Mouse (Mus musculus): ENCODE results near the gene Klk13.
"Not testable (repeated sequence)": the region's sequence is repeated elsewhere in the genome, so short reads cannot be mapped to it uniquely, and the experiment has no call there.

Klk13 gene

GRCm38 (mm10) chr7:43712267-43712666 lies at the start of gene Klk13:
TSS of gene Klk13 (plus strand) at chr7:43712567.
- DNase-seq (ENCODE audit: low spot score) = no peak

DNA sequence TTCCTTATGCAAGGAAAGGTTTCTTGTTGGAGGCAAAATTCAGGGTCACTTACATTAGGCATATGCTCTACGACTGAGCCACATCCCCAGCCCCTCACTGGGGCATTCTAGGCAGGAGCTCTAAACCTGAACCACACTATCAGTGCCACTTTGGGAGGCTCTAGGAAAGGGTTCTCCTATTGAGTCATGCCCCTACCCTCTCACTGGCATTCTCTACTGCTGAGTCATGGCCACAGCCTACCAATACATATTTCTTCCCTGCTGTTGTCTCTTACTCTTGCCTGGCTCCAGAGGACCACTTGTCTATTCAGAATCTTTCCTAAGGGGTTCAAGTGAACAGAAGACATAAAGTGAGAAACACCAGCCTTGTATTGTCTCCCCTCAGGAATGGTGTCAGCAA lies 49.6 kb upstream of the Klk13 start:
- DNase-seq (ENCODE audit: low spot score) = no peak

- not testable (repeated sequence) for DNase-seq (ENCODE audit: low spot score)
These were observed 45.1 kb upstream of the Klk13 start for GRCm38 (mm10) chr7:43667221-43667620.

DNA sequence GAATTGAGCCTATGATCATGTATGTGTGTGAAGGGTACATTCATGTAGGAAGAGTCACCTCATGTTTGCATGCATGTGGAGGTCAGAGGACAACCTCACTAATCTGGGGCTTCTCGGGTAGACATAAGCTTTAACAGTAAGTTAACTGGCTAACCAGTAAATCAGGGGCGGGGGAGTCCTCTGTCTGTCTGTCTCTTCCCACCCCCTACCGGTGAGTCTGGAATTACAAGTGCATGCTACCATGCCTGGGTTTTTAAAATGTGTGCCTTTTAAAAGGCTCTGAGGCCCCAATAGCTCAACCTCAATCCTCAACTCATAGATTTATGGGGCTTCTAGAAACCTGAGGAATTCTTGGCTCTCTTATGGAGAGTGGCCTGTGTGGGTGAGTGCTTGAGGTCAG lies 43.8 kb upstream of the Klk13 start:
- DNase-seq (ENCODE audit: low spot score) = peak; percentile 23

- DNase-seq (ENCODE audit: low spot score) = no peak
These were observed 41.1 kb upstream of the Klk13 start for GRCm38 (mm10) chr7:43671064-43671808.

GRCm38 (mm10) chr7:43671809-43672580 lies 40.4 kb upstream of the Klk13 start, which contains the start of gene Ctu1:
TSS of gene Ctu1 (plus strand) at chr7:43672016.
- DNase-seq (ENCODE audit: low spot score) = peak; percentile 79

DNA sequence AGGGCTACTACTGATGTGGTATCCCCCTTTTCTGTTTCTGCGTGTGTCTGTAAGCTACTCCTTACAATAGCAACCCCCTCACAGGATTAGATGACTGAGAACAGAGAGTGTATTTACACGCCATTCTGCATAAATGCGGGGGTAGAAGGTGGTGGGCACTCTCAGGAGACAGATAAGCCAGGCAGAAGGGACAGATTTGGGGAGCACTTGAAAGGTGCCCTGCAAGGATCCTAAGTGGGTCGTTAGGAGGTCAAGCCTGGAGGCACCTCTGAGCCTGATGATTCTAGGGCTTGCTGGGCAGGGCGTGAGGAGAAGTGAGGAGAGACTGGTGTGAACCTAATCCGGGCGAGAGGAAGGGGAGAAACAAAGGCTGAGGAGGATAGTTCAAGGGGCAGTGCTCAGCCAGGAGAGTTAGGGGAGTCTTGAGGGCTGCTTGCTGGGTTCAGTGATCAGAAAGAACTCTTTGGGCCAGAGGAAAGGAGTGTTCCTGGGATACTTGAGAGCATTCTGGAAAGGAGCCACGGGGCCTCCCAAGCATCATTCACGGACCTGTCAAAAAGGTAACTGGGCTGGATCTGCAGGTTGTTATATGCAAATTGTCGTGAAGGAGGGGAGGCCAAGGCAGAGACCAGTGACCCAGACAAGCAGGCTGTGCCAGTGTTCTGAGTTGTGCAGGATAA lies 39.6 kb upstream of the Klk13 start:
- no peak for DNase-seq (ENCODE audit: low spot score)

- DNase-seq (ENCODE audit: low spot score) = no peak
These were observed 37.3 kb upstream of the Klk13 start for GRCm38 (mm10) chr7:43675091-43675490.

GRCm38 (mm10) chr7:43678517-43678916 lies 33.9 kb upstream of the Klk13 start:
- peak; percentile 28 for DNase-seq (ENCODE audit: low spot score)

DNA sequence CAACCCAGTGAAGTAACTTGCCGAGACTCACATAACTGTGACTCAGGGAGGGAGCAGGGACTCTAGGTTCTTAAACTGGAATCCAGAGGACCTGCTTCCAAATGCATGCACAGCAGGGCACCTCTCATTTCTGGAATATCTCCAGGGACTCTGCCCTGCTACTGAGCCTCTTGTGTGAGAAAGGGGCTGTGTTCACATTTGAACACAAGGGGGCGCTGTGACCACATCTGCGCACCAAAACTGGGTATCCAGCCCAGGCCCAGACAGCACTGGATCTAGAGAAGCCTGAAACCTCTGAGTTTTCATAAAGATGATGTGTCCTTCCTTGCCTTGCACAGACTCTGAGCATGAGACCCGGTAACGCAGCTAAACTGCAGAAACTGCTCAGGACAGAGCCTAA lies 31.4 kb upstream of the Klk13 start:
- peak; percentile 40 for DNase-seq (ENCODE audit: low spot score)

DNA sequence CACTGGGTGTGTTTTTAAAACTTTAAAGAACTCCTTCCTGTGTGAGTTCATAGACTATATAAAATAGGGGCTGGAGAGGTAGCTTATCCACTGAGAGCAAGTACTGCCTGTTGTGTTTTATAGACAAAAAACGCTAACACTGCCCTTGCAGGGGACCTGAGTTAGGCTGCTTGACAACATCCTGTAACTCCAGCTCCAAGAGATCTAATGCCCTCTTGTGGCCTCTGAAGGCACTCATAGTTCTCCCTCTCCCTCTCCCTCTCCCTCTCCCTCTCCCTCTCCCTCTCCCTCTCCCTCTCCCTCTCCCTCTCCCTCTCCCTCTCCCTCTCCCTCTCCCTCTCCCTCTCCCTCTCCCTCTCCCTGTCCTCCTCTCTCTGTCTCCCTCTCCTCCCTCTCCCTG lies 29.9 kb upstream of the Klk13 start:
- not testable (repeated sequence) for DNase-seq (ENCODE audit: low spot score)

- DNase-seq (ENCODE audit: low spot score) = no peak
These were observed 27.3 kb upstream of the Klk13 start for GRCm38 (mm10) chr7:43685088-43685487.

DNA sequence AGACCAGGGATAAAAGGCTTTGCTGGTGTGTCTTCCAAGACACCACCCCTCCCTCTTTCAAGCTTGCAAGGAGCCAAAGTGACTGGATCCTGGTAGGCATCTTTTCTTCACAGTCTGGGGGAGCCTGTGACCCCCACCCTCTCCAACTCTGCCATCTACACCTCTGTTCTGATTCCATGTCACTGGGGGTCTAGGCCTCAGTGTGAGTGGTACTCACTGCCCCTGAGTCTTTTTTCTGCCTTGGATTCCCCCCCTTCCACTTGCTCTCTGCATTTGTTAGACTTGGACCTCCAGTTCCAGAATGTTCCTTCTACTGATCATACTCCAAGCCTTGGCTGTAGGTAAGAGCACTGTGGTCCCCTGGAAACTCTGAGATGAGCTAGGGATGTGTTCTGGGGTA lies 22.2 kb upstream of the Klk13 start, which contains the start of gene Klk14:
Klk14 (plus strand) TSS at position 301 of the 400 bp plus-strand sequence.
- DNase-seq (ENCODE audit: low spot score) = no peak

GRCm38 (mm10) chr7:43710031-43710430 lies 2.3 kb upstream of the Klk13 start:
- no peak for DNase-seq (ENCODE audit: low spot score)

DNA sequence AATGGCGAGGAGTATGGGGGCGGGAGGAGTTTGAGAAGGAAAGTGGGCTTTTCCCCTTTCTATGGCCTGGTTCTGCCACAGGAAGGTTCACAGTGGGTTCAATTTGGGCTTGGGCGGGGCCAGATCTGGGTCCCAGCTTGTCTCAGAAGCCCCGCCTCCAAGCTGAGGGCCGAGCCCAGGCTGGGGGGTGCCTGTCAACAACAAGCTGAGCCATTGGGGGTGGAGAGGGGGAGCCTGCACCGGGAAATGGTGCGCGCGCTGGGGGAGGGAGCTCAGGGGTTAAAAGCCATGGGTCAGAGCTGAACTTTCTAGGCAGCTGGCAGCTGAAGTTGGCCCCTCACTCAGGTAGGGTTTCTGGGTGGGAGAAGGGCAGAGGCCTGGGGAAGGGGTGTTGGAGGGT lies 550 bp downstream of the Klk13 start:
- DNase-seq (ENCODE audit: low spot score) = no peak

DNA sequence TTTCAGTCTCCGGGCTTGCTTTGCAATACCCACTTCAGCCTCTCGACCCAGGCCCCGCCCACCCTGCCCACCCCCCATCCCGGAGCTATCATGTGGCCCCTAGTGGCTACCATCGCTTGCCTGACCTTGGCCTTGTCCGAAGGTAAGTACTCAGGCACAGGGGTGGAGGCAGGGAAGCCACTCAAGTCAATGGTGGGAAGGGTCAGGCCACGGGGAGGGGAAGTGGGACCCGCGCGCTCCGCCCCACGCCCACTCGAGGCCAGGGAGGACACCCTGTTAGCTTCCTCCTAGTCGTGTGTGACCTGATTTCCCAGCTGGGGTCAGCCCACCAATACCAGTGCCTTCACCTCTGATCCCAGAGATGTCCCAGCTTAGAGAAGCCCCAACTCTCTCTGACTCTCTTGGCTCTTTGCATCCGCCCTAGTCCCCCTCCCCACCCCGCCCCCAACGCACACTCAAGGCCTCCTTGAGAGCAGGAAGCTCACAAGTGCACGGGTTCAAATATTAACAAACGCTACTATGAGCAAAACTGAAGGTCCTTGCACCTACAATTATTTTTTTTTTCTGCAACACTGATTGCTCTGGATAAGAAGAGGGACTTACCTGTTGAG lies 1.5 kb downstream of the Klk13 start:
- no peak for DNase-seq (ENCODE audit: low spot score)

- no peak for DNase-seq (ENCODE audit: low spot score)
These were observed 35.4 kb downstream of the Klk13 start for GRCm38 (mm10) chr7:43747788-43748187.

DNA sequence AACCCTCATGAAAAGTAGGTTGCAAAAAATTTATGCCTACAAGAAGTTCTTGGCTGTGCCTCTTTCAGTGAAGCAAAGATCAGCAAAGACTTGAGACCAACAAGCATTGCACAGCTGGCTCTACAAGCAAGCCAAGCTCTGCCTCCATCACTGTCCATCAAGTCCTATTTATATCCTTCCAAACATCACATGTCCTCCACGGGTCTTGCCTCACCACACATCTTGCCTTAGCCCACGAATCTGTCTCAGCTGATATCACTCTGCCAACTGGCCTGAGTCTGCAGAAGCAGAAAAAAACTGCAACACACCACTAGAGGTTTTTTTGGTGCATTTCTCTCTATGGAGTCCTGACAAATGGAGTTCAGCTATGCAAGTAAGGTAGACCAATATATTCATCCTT lies 40.4 kb downstream of the Klk13 start:
- DNase-seq (ENCODE audit: low spot score) = no peak

GRCm38 (mm10) chr7:43766484-43766883 lies 54.1 kb downstream of the Klk13 start:
- no peak for DNase-seq (ENCODE audit: low spot score)

- DNase-seq (ENCODE audit: low spot score) = no peak
These were observed 56.2 kb downstream of the Klk13 start, which contains the start of gene Klk12 for GRCm38 (mm10) chr7:43768597-43768996. TSS of gene Klk12 (plus strand) at chr7:43768897.

- no peak for DNase-seq (ENCODE audit: low spot score)
These were observed 57.3 kb downstream of the Klk13 start for GRCm38 (mm10) chr7:43769636-43770035.

DNA sequence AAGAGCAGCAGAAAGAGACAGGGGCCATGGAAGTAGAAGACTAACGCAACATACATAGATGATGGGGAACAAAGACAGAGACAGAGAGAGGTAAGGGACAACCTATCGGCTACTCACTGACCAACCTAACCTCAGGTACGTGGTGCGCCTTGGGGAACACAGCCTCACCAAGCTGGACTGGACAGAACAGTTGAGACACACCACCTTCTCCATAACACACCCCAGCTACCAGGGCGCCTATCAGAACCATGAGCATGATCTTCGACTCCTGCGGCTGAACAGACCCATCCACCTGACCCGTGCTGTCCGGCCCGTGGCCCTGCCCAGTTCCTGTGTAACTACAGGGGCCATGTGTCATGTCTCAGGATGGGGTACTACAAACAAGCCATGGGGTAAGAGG lies 58.3 kb downstream of the Klk13 start:
- no peak for DNase-seq (ENCODE audit: low spot score)

All from c-Kit-positive CD71-positive TER-119-positive erythroid progenitor cells, embryonic 14.5 days (primary cell).